Mouse (Mus musculus) limb, embryonic 13.5 days (tissue): ENCODE measurements at regions not wholly inside any gene's neighbourhood (a gene's known extent, or its start where the extent isn't known, plus 50 kb on each side); places are given as distances from the start of the nearest gene placed in this dataset.

Experiments
- ATAC-seq: fragments of 200-750 bp; cut with Nextera tagmentation; 2 replicates; pipeline ENCODE4 v1.8.0; 2017; ENCODE audit warnings: low read depth, moderate number of reproducible peaks, moderate TSS enrichment; ENCODE audit not compliant: low FRiP score
- H3K27ac ChIP-seq: fragments of 300-500 bp; sonication (generic); 2 replicates; pipeline ENCODE4 v1.5.1; 2015; ENCODE audit warnings: inconsistent platforms, mild to moderate bottlenecking, moderate library complexity
- H3K27me3 ChIP-seq: fragments of 300-500 bp; sonication (generic); 2 replicates; pipeline ENCODE4 v1.6.1; 2015; ENCODE audit warnings: mild to moderate bottlenecking, inconsistent platforms
- H3K36me3 ChIP-seq: fragments of 300-500 bp; sonication (generic); 2 replicates; pipeline ENCODE4 v1.6.1; 2015; ENCODE audit warnings: inconsistent platforms, mild to moderate bottlenecking, moderate library complexity
- H3K4me1 ChIP-seq: fragments of 300-500 bp; sonication (generic); 2 replicates; pipeline ENCODE4 v1.6.1; 2015; ENCODE audit warnings: inconsistent platforms
- H3K4me2 ChIP-seq: fragments of 300-500 bp; sonication (generic); replicated peaks from 2 replicates; pipeline ENCODE4 v1.6.1; 2015; ENCODE audit warnings: inconsistent platforms, mild to moderate bottlenecking, moderate library complexity
- H3K4me3 ChIP-seq: fragments of 300-500 bp; sonication (generic); 2 replicates; pipeline ENCODE4 v1.5.1; 2015; ENCODE audit warnings: moderate library complexity, mild to moderate bottlenecking, inconsistent platforms
- H3K9ac ChIP-seq: fragments of 300-500 bp; sonication (generic); 2 replicates; pipeline ENCODE4 v1.6.1; 2015; ENCODE audit warnings: mild to moderate bottlenecking, inconsistent platforms
- H3K9me3 ChIP-seq: fragments of 300-500 bp; sonication (generic); 2 replicates; pipeline ENCODE4 v1.6.1; 2016; ENCODE audit warnings: inconsistent platforms
- WGBS: fragments of 180-500 bp; shearing (Covaris S2); methylation state at CpG from one replicate; pipeline ENCODE4 v1.1.7; 2015; 5-methylcytosine and 5-hydroxymethylcytosine counted together

GRCm38 (mm10) chr1:57218616-57219015 is 158.8 kb upstream of the 1700066M21Rik start:
- no peak overlapping the region for H3K4me3 ChIP-seq
- ATAC-seq = no peak; the same call in 1 of the 2 replicates
- H3K27ac ChIP-seq = no peak overlapping the region
- H3K9ac ChIP-seq = no peak overlapping the region
- H3K27me3 ChIP-seq = 0 out of 2 replicates have a peak, but pooled peaks cover 5% of the 10 kb centered on the region
- no peaks in the 10 kb centered on the region for H3K9me3 ChIP-seq
- no peak overlapping the region for H3K4me2 ChIP-seq
- peaks cover 23% of the 10 kb centered on the region for H3K4me1 ChIP-seq
- H3K36me3 ChIP-seq = no peaks in the 10 kb centered on the region
- 37% methylated on average over 3 of the region's 3 CpGs for WGBS

GRCm38 (mm10) chr1:57224425-57225104 is 152.9 kb upstream of the 1700066M21Rik start:
- ATAC-seq = no peak
- 75% methylated on average over 10 of the region's 10 CpGs for WGBS

DNA sequence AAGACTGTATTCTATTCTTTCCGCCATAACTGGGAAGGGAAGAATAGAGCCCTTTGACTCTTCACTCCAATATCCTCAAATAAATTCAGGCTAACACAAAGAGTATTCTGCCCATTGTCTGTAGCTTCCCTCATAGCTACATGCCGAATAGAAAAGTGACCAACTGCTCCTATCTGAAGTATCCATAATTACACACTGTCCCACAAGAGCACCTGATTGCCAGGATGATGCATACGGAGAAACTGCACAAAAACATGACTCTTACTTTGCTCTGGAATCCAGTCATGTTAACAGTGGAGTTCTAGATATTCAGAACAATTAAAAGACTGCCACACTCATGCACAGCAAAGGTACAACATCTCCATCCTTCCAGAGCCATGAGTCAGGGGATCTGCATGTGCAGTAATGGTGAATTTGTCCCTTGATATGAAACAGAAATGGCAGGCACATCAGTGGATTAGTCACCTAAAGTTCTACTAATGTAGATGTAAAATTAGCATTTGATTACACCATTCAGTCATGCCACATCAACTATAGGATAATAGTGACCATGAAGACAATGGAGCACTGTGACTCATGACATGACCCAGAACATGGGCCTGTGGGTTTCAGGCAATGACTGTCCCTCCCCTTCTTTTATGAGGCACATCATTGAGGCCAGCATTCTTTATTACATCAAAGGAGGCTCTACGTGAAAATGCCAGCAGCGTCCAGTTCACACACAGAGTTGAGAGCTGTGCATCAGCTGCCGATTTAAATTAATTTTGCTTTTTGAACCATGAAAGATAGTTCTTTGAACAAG is 133.6 kb upstream of the 1700066M21Rik start:
- Histone ChIP-seq H3K9me3 (no peaks in the 10 kb centered on the region), H3K4me3 (no peak overlapping the region), H3K27me3 (no peaks in the 10 kb centered on the region), H3K4me2 (no peak overlapping the region), H3K4me1 (no peaks in the 10 kb centered on the region), H3K27ac (no peak overlapping the region), H3K36me3 (no peaks in the 10 kb centered on the region), H3K9ac (no peak overlapping the region)
- 67% methylated on average over 6 of the region's 6 CpGs for WGBS
- ATAC-seq = no peak

More at GRCm38 (mm10) chr1:57224425-57225104, 152.9 kb upstream of the 1700066M21Rik start:
- Histone ChIP-seq H3K9me3 (no peaks in the 10 kb centered on the region), H3K27me3 (0 out of 2 replicates have a peak, but pooled peaks cover 5% of the 10 kb centered on the region), H3K27ac (no peak overlapping the region), H3K9ac (no peak overlapping the region), H3K36me3 (no peaks in the 10 kb centered on the region), H3K4me2 (no peak overlapping the region), H3K4me1 (0 out of 2 replicates have a peak, but pooled peaks cover 4% of the 10 kb centered on the region), H3K4me3 (no peak overlapping the region)

GRCm38 (mm10) chr1:57259626-57260025 is 117.8 kb upstream of the 1700066M21Rik start:
- WGBS = 42% methylated on average over 7 of the region's 7 CpGs
- peak; percentile 54; the same call in 1 of the 2 replicates for ATAC-seq

GRCm38 (mm10) chr1:57265012-57265760 is 112.2 kb upstream of the 1700066M21Rik start:
- Histone ChIP-seq H3K9me3 (no peaks in the 10 kb centered on the region), H3K36me3 (no peaks in the 10 kb centered on the region), H3K9ac (no peak overlapping the region), H3K27ac (no peak overlapping the region), H3K4me3 (no peak overlapping the region), H3K4me2 (no peak overlapping the region; the same call in 1 of the 2 replicates), H3K4me1 (peaks cover 33% of the 10 kb centered on the region), H3K27me3 (peaks cover 50% of the 10 kb centered on the region)
- no peak for ATAC-seq
- WGBS = 23% methylated on average over 12 of the region's 12 CpGs

More at GRCm38 (mm10) chr1:57259626-57260025, 117.8 kb upstream of the 1700066M21Rik start:
- H3K27me3 ChIP-seq = peaks cover 31% of the 10 kb centered on the region
- H3K4me2 ChIP-seq = no peak overlapping the region
- H3K9me3 ChIP-seq = no peaks in the 10 kb centered on the region
- H3K4me1 ChIP-seq = peaks cover 4% of the 10 kb centered on the region; the same call in 1 of the 2 replicates
- no peak overlapping the region for H3K9ac ChIP-seq
- H3K27ac ChIP-seq = no peak overlapping the region
- no peak overlapping the region for H3K4me3 ChIP-seq
- H3K36me3 ChIP-seq = no peaks in the 10 kb centered on the region

- Histone ChIP-seq H3K4me1 (peaks cover 33% of the 10 kb centered on the region), H3K36me3 (no peaks in the 10 kb centered on the region), H3K27me3 (peaks cover 38% of the 10 kb centered on the region), H3K4me2 (no peak overlapping the region), H3K9ac (no peak overlapping the region), H3K9me3 (no peaks in the 10 kb centered on the region), H3K27ac (no peak overlapping the region), H3K4me3 (no peak overlapping the region)
- 46% methylated on average over 4 of the region's 4 CpGs for WGBS
- no peak for ATAC-seq
These were observed 110.7 kb upstream of the 1700066M21Rik start for GRCm38 (mm10) chr1:57266695-57267094.

DNA sequence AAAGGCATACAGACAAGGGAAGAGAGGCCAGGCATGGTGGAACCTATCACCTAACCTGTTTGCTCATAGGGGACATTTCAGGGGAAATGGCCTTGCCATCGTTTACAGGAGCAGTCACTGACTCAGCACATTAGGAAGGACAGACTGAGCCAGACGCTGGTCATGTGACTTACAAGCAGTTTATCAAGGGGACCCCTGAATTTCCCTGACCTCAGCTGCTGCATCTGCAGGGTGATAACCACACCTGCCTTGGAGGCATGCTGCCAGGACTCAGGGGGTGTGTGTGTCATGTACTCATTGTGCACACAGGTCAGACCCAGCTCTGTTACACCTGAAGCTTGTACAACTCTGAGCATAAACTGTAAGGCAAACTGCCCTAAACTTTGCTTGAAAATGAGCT is 109.6 kb upstream of the 1700066M21Rik start:
- H3K27me3 ChIP-seq = peaks cover 30% of the 10 kb centered on the region
- ATAC-seq = no peak
- WGBS = 36% methylated on average over 2 of the region's 2 CpGs

GRCm38 (mm10) chr1:57269679-57270354 is 107.6 kb upstream of the 1700066M21Rik start:
- no peak overlapping the region for H3K4me3 ChIP-seq
- peak overlapping the region; percentile 39; the same call in 1 of the 2 replicates for H3K4me2 ChIP-seq
- WGBS = 25% methylated on average over 13 of the region's 13 CpGs
- H3K4me1 ChIP-seq = peaks cover 30% of the 10 kb centered on the region
- no peaks in the 10 kb centered on the region for H3K36me3 ChIP-seq
- peaks cover 19% of the 10 kb centered on the region for H3K27me3 ChIP-seq
- no peak overlapping the region for H3K9ac ChIP-seq
- peak; percentile 86 for ATAC-seq
- H3K9me3 ChIP-seq = no peaks in the 10 kb centered on the region
- H3K27ac ChIP-seq = no peak overlapping the region

More for the DNA sequence above, 109.6 kb upstream of the 1700066M21Rik start:
- no peak overlapping the region for H3K4me2 ChIP-seq
- H3K4me3 ChIP-seq = no peak overlapping the region
- H3K9ac ChIP-seq = no peak overlapping the region
- H3K27ac ChIP-seq = no peak overlapping the region
- H3K9me3 ChIP-seq = no peaks in the 10 kb centered on the region
- no peaks in the 10 kb centered on the region for H3K36me3 ChIP-seq
- H3K4me1 ChIP-seq = peaks cover 33% of the 10 kb centered on the region

- no peak for ATAC-seq
- Histone ChIP-seq H3K4me1 (peaks cover 7% of the 10 kb centered on the region), H3K27ac (no peak overlapping the region), H3K9ac (no peak overlapping the region), H3K4me2 (no peak overlapping the region), H3K27me3 (peaks cover 19% of the 10 kb centered on the region), H3K36me3 (no peaks in the 10 kb centered on the region), H3K9me3 (no peaks in the 10 kb centered on the region), H3K4me3 (no peak overlapping the region)
- 75% methylated on average over 5 of the region's 5 CpGs for WGBS
These were observed 104.8 kb upstream of the 1700066M21Rik start for GRCm38 (mm10) chr1:57272593-57272992.

GRCm38 (mm10) chr1:57281549-57281948 is 95.9 kb upstream of the 1700066M21Rik start:
- no peaks in the 10 kb centered on the region for H3K27me3 ChIP-seq
- 91% methylated on average over 3 of the region's 3 CpGs for WGBS
- H3K27ac ChIP-seq = no peak overlapping the region
- H3K9me3 ChIP-seq = no peaks in the 10 kb centered on the region
- no peak overlapping the region for H3K4me2 ChIP-seq
- no peak overlapping the region for H3K9ac ChIP-seq
- ATAC-seq = no peak
- no peaks in the 10 kb centered on the region for H3K36me3 ChIP-seq
- H3K4me1 ChIP-seq = no peaks in the 10 kb centered on the region
- no peak overlapping the region for H3K4me3 ChIP-seq

GRCm38 (mm10) chr1:57296186-57296585 is 81.2 kb upstream of the 1700066M21Rik start:
- 86% methylated on average over 1 of the region's 1 CpGs for WGBS
- no peak overlapping the region for H3K4me2 ChIP-seq
- no peaks in the 10 kb centered on the region for H3K27me3 ChIP-seq
- no peaks in the 10 kb centered on the region for H3K36me3 ChIP-seq
- peaks cover 4% of the 10 kb centered on the region; the same call in 1 of the 2 replicates for H3K9me3 ChIP-seq
- no peak overlapping the region; the same call in 1 of the 2 replicates for H3K27ac ChIP-seq
- H3K4me3 ChIP-seq = no peak overlapping the region
- no peak overlapping the region for H3K9ac ChIP-seq
- H3K4me1 ChIP-seq = 0 out of 2 replicates have a peak, but pooled peaks cover 5% of the 10 kb centered on the region
- ATAC-seq = no peak
